Mouse (Mus musculus) MEL (cell line): ENCODE results near the gene Crybb2. TPM values are rescaled to one million over a fixed set of nuclear protein-coding genes. Genes with fewer than 3 reads are reported as not detected.

ENCODE experiments used
- DNase-seq: peaks from one replicate; pipeline ENCODE4 v3.0.0; 2011; ENCODE audit warnings: low read depth, low spot score
- H3K27ac ChIP-seq: 2 replicates; pipeline ENCODE4 v1.5.1; 2012; ENCODE audit warnings: low read depth, mild to moderate bottlenecking, control low read depth, low read length, moderate library complexity; ENCODE audit not compliant: control insufficient read depth
- H3K27me3 ChIP-seq, 2 experiments: fragments of 150-350 bp in 1 of 2; sonication (generic) in 1 of 2; 2 replicates each; pipeline ENCODE4 v1.6.1; 2012; ENCODE audit warnings: low read length in 2 of 2, mild to moderate bottlenecking in 2 of 2, improper control_type of control experiment in 1 of 2, moderate library complexity in 1 of 2; ENCODE audit not compliant: insufficient read depth in 2 of 2, control insufficient read depth in 1 of 2
- H3K36me3 ChIP-seq, 2 experiments: 2 replicates each; pipeline ENCODE4 v1.6.1; 2012 to 2014; ENCODE audit warnings: low read length in 2 of 2, improper control_type of control experiment in 1 of 2, inconsistent platforms in 1 of 2, mild to moderate bottlenecking in 1 of 2; ENCODE audit not compliant: insufficient read depth in 2 of 2, control insufficient read depth in 1 of 2
- H3K4me1 ChIP-seq, 2 experiments: fragments of 150-350 bp in 1 of 2; sonication (generic) in 1 of 2; 2 replicates each; pipeline ENCODE4 v1.6.1; 2012; ENCODE audit warnings: low read length in 2 of 2, improper control_type of control experiment in 1 of 2, mild to moderate bottlenecking in 1 of 2; ENCODE audit not compliant: insufficient read depth in 2 of 2, control insufficient read depth in 1 of 2
- H3K4me3 ChIP-seq, 2 experiments: fragments of 150-350 bp in 1 of 2; sonication (generic) in 1 of 2; 2 replicates each; pipeline ENCODE4 v1.5.1; 2012; ENCODE audit warnings: low read depth in 2 of 2, low read length in 2 of 2, mild to moderate bottlenecking in 2 of 2, moderate library complexity in 2 of 2, control low read depth in 1 of 2, improper control_type of control experiment in 1 of 2; ENCODE audit not compliant: control insufficient read depth in 1 of 2, insufficient read depth in 1 of 2
- H3K79me2 ChIP-seq: 2 replicates; pipeline ENCODE4 v1.6.1; 2012; ENCODE audit warnings: mild to moderate bottlenecking, low read length, moderate library complexity; ENCODE audit not compliant: control insufficient read depth, poor library complexity, insufficient read depth
- H3K9ac ChIP-seq: 2 replicates; pipeline ENCODE4 v1.6.1; 2012; ENCODE audit warnings: low read depth, mild to moderate bottlenecking, control low read depth, low read length, moderate library complexity; ENCODE audit not compliant: control insufficient read depth, poor library complexity, severe bottlenecking
- H3K9me3 ChIP-seq: fragments of 150-350 bp; sonication (generic); replicated peaks from 2 replicates; pipeline ENCODE4 v1.6.1; 2012; ENCODE audit warnings: mild to moderate bottlenecking, low read length, improper control_type of control experiment, moderate library complexity; ENCODE audit not compliant: insufficient read depth
- BHLHE40 ChIP-seq: IDR thresholded peaks from 2 replicates; pipeline ENCODE4 v1.6.1; 2012; ENCODE audit warnings: low read depth, mild to moderate bottlenecking, inconsistent platforms, low read length, improper control_type of control experiment, borderline replicate concordance
- CHD1 ChIP-seq: IDR thresholded peaks from 2 replicates; pipeline ENCODE4 v1.6.1; 2012; ENCODE audit warnings: low read depth, mild to moderate bottlenecking, inconsistent platforms, low read length, improper control_type of control experiment
- CHD2 ChIP-seq: IDR thresholded peaks from 2 replicates; pipeline ENCODE4 v1.6.1; 2011; ENCODE audit warnings: low read length, improper control_type of control experiment
- E2F4 ChIP-seq: IDR thresholded peaks from 2 replicates; pipeline ENCODE4 v1.6.1; 2011; ENCODE audit warnings: low read depth, low read length, improper control_type of control experiment, borderline replicate concordance
- JUND ChIP-seq: IDR thresholded peaks from 2 replicates; pipeline ENCODE4 v1.6.1; 2011; ENCODE audit warnings: low read depth, mild to moderate bottlenecking, improper control_type of control experiment, low read length
- MAX ChIP-seq: IDR thresholded peaks from 2 replicates; pipeline ENCODE4 v1.6.1; 2011; ENCODE audit warnings: low read length, improper control_type of control experiment
- MEF2A ChIP-seq: IDR thresholded peaks from 2 replicates; pipeline ENCODE4 v1.6.1; 2014; ENCODE audit warnings: low read depth, mild to moderate bottlenecking, inconsistent platforms, low read length, improper control_type of control experiment; ENCODE audit not compliant: poor library complexity, insufficient replicate concordance, severe bottlenecking; ENCODE audit errors: extremely low read depth
- MYB ChIP-seq: IDR thresholded peaks from 2 replicates; pipeline ENCODE4 v1.6.1; 2011; ENCODE audit warnings: mild to moderate bottlenecking, low read depth, low read length, improper control_type of control experiment
- MYC ChIP-seq: IDR thresholded peaks from 2 replicates; pipeline ENCODE4 v1.6.1; 2011; ENCODE audit warnings: low read depth, mild to moderate bottlenecking, low read length, improper control_type of control experiment, moderate library complexity
- NELFE ChIP-seq: IDR thresholded peaks from 2 replicates; pipeline ENCODE4 v1.6.1; 2011; ENCODE audit warnings: low read depth, low read length, improper control_type of control experiment
- NRF1 ChIP-seq: IDR thresholded peaks from 2 replicates; pipeline ENCODE4 v1.6.1; 2014; ENCODE audit warnings: low read depth, mild to moderate bottlenecking, inconsistent platforms, low read length, improper control_type of control experiment, moderate library complexity; ENCODE audit not compliant: poor library complexity, insufficient read depth, severe bottlenecking
- POLR2A ChIP-seq, 2 experiments: IDR thresholded peaks; 2 replicates each; pipeline ENCODE4 v1.6.1; 2011 to 2012; ENCODE audit warnings: low read length in 2 of 2, mild to moderate bottlenecking in 2 of 2, control low read depth in 1 of 2, improper control_type of control experiment in 1 of 2, low read depth in 1 of 2, moderate library complexity in 1 of 2; ENCODE audit not compliant: control insufficient read depth in 1 of 2, insufficient read depth in 1 of 2, poor library complexity in 1 of 2
- POLR2AphosphoS2 ChIP-seq: IDR thresholded peaks from 2 replicates; pipeline ENCODE4 v1.6.1; 2011; ENCODE audit warnings: low read length, improper control_type of control experiment
- POLR2AphosphoS5 ChIP-seq: IDR thresholded peaks from 2 replicates; pipeline ENCODE4 v1.6.1; 2012; ENCODE audit warnings: low read depth, borderline replicate concordance, mild to moderate bottlenecking, inconsistent platforms, low read length, moderate library complexity, mixed read lengths
- RAD21 ChIP-seq: IDR thresholded peaks from 2 replicates; pipeline ENCODE4 v1.6.1; 2011; ENCODE audit warnings: mild to moderate bottlenecking, low read depth, low read length, improper control_type of control experiment
- RCOR1 ChIP-seq: IDR thresholded peaks from 2 replicates; pipeline ENCODE4 v1.6.1; 2012; ENCODE audit warnings: low read depth, mild to moderate bottlenecking, inconsistent platforms, low read length, improper control_type of control experiment
- USF2 ChIP-seq, 2 experiments: IDR thresholded peaks; 2 replicates each; pipeline ENCODE4 v1.6.1; 2011 to 2012; ENCODE audit warnings: improper control_type of control experiment in 2 of 2, low read length in 2 of 2, borderline replicate concordance in 1 of 2, inconsistent platforms in 1 of 2, low read depth in 1 of 2, mild to moderate bottlenecking in 1 of 2; ENCODE audit not compliant: insufficient read depth in 1 of 2
- ZC3H11A ChIP-seq: IDR thresholded peaks from 2 replicates; pipeline ENCODE4 v1.6.1; 2012; ENCODE audit warnings: low read depth, mild to moderate bottlenecking, inconsistent platforms, low read length, improper control_type of control experiment
- ZMIZ1 ChIP-seq: IDR thresholded peaks from 2 replicates; pipeline ENCODE4 v1.6.1; 2012; ENCODE audit warnings: low read depth, mild to moderate bottlenecking, inconsistent platforms, low read length, improper control_type of control experiment, moderate library complexity
- ZNF384 ChIP-seq: IDR thresholded peaks from 2 replicates; pipeline ENCODE4 v1.6.1; 2012; ENCODE audit warnings: low read depth, mild to moderate bottlenecking, inconsistent platforms, low read length, improper control_type of control experiment
- polyA plus RNA-seq, 2 experiments: library from polyadenylated mRNA; stranded (reverse) in 1 of 2; unstranded in 1 of 2; fragments of >175 nt in 1 of 2; fragments of >200 nt in 1 of 2; gene quantifications; 2 replicates each; pipeline versions ENCODE4 v1.2.1 to v1.2.4; 2012; ENCODE audit warnings: low replicate concordance in 2 of 2, low read depth in 1 of 2; ENCODE audit not compliant: insufficient read length in 2 of 2, insufficient read depth in 1 of 2, missing spikeins in 1 of 2
- total RNA-seq: library from RNA; depleted of rRNA; stranded (reverse); fragments of 300-350 nt; gene quantifications from 2 replicates; pipeline ENCODE4 v1.2.3, GENCODE M21; 2012

Crybb2 gene
- total and polyA plus RNA-seq, 3 experiments: not detected

GRCm38 (mm10) chr5:113043531-113043930 is 26.4 kb downstream of the Crybb2 start:
- no peak for TF ChIP-seq NELFE
- no peak for TF ChIP-seq POLR2A (IDR thresholded peaks at IDR 0.05; ENCODE audit: control insufficient read depth in 1 of 2, insufficient read depth in 1 of 2, low read depth in 1 of 2, low read length in 2 of 2, poor library complexity in 1 of 2)
- no peak for TF ChIP-seq MAX
- no peak for TF ChIP-seq BHLHE40
- TF ChIP-seq MYB: no peak
- no peak for TF ChIP-seq USF2 (IDR thresholded peaks at IDR 0.05; ENCODE audit: borderline replicate concordance in 1 of 2, insufficient read depth in 1 of 2, low read depth in 1 of 2, low read length in 2 of 2)
- TF ChIP-seq CHD1: no peak
- no peak for TF ChIP-seq RCOR1
- TF ChIP-seq RAD21: no peak
- TF ChIP-seq CHD2: no peak
- no peak for TF ChIP-seq MYC
- no peak for TF ChIP-seq E2F4
- no peak for TF ChIP-seq POLR2AphosphoS2
- no peak for TF ChIP-seq ZMIZ1
- TF ChIP-seq MEF2A: no peak
- TF ChIP-seq NRF1: no peak
- no peak for TF ChIP-seq JUND
- no peak for TF ChIP-seq POLR2AphosphoS5
- no peak for TF ChIP-seq ZC3H11A
- Histone ChIP-seq H3K27me3 (no peaks in the 10 kb centered on the region), H3K9ac (no peak overlapping the region), H3K36me3 (no peaks in the 10 kb centered on the region), H3K9me3 (no peaks in the 10 kb centered on the region; the same call in 1 of the 2 replicates), H3K27ac (no peak overlapping the region), H3K4me3 (no peak overlapping the region), H3K79me2 (no peaks in the 10 kb centered on the region), H3K4me1 (no peaks in the 10 kb centered on the region)
- DNase-seq: no peak

- H3K79me2 ChIP-seq: no peaks in the 10 kb centered on the region
- no peak for TF ChIP-seq ZNF384
- no peaks in the 10 kb centered on the region for H3K4me1 ChIP-seq
- no peaks in the 10 kb centered on the region for H3K27me3 ChIP-seq
- no peak for DNase-seq
- no peak overlapping the region for H3K4me3 ChIP-seq
- no peaks in the 10 kb centered on the region; the same call in 1 of the 2 replicates for H3K9me3 ChIP-seq
- H3K27ac ChIP-seq: no peak overlapping the region
- no peaks in the 10 kb centered on the region for H3K36me3 ChIP-seq
- no peak overlapping the region for H3K9ac ChIP-seq
These were observed 28.3 kb downstream of the Crybb2 start for GRCm38 (mm10) chr5:113041567-113042071.
